Mouse (Mus musculus) embryonic facial prominence, embryonic 13.5 days (tissue): ENCODE measurements at regions not wholly inside any gene's neighbourhood (a gene's known extent, or its start where the extent isn't known, plus 50 kb on each side); places are given as distances from the start of the nearest gene placed in this dataset.
"Not testable (repeated sequence)": the region's sequence is repeated elsewhere in the genome, so short reads cannot be mapped to it uniquely, and the experiment has no call there.

Experiments
- ATAC-seq: fragments of 200-750 bp; cut with Nextera tagmentation; 2 replicates; pipeline ENCODE4 v1.8.0; 2017; ENCODE audit warnings: low read depth; ENCODE audit not compliant: insufficient number of reproducible peaks, insufficient read depth, low FRiP score, low TSS enrichment
- H3K27ac ChIP-seq: fragments of 300-500 bp; sonication (generic); 2 replicates; pipeline ENCODE4 v1.5.1; 2015; ENCODE audit warnings: moderate library complexity, mild to moderate bottlenecking, inconsistent platforms
- H3K27me3 ChIP-seq: fragments of 300-500 bp; sonication (generic); 2 replicates; pipeline ENCODE4 v1.6.1; 2015; ENCODE audit warnings: mild to moderate bottlenecking, inconsistent platforms
- H3K36me3 ChIP-seq: fragments of 300-500 bp; sonication (generic); 2 replicates; pipeline ENCODE4 v1.6.1; 2015; ENCODE audit warnings: mild to moderate bottlenecking, inconsistent platforms
- H3K4me1 ChIP-seq: fragments of 300-500 bp; sonication (generic); 2 replicates; pipeline ENCODE4 v1.6.1; 2015; ENCODE audit warnings: inconsistent platforms
- H3K4me2 ChIP-seq: fragments of 300-500 bp; sonication (generic); 2 replicates; pipeline ENCODE4 v1.6.1; 2015; ENCODE audit warnings: moderate library complexity, mild to moderate bottlenecking, inconsistent platforms
- H3K4me3 ChIP-seq: fragments of 300-500 bp; sonication (generic); 2 replicates; pipeline ENCODE4 v1.5.1; 2015; ENCODE audit warnings: mild to moderate bottlenecking, inconsistent platforms
- H3K9ac ChIP-seq: fragments of 300-500 bp; sonication (generic); 2 replicates; pipeline ENCODE4 v1.6.1; 2015; ENCODE audit warnings: mild to moderate bottlenecking, inconsistent platforms
- H3K9me3 ChIP-seq: fragments of 300-500 bp; sonication (generic); 2 replicates; pipeline ENCODE4 v1.6.1; 2016; ENCODE audit warnings: inconsistent platforms
- WGBS: fragments of 180-500 bp; shearing (Covaris S2); methylation state at CpG from one replicate; pipeline ENCODE4 v1.1.7; 2015; ENCODE audit warnings: mixed read lengths; 5-methylcytosine and 5-hydroxymethylcytosine counted together

DNA sequence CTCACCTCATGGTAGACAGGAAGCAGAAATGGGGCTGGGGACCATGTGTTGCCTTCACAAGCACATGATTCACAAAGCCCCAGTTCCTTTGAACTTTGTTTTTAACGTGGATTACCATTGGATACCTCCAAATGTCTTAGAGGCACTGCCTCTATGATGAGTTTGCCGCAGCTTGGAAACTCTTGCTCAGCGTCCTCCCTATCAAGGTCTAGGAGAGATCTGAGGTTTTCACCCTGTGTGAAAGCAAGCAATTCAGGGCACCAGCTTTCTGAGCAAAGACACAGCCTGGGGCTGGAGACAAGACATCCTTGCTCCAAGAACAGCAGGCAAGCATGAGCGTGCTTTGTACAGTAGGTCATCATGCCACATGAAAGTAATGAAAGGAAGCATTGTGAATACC is 93.6 kb upstream of the Ifngr1 start:
- Histone ChIP-seq H3K27me3 (peaks cover 9% of the 10 kb centered on the region), H3K4me1 (no peaks in the 10 kb centered on the region; the same call in 1 of the 2 replicates), H3K9ac (no peak overlapping the region), H3K36me3 (no peaks in the 10 kb centered on the region), H3K9me3 (no peaks in the 10 kb centered on the region), H3K27ac (no peak overlapping the region), H3K4me2 (no peak overlapping the region), H3K4me3 (no peak overlapping the region)
- no peak for ATAC-seq
- 67% methylated on average over 4 of the region's 4 CpGs for WGBS

DNA sequence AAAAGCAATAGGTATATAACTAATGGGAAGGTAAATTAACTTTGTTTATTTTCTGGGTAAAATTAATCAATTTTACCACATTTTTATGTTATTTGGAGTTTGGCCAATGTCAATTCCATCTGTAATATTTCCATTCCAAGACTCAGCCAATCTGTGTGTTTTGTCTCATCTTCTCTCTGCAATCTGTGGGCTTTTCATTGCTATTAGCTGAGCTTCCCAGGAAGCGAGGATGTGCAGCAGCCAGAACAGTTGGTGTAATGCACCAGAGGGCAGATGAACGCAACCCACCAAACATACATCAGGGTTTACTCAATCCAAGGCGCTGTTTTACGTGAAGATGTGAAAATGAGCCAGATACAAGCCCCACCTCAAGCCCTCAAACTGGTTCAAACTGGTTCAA is 88.9 kb upstream of the Ifngr1 start:
- H3K36me3 ChIP-seq: no peaks in the 10 kb centered on the region
- H3K4me2 ChIP-seq: no peak overlapping the region
- H3K9ac ChIP-seq: no peak overlapping the region
- no peak overlapping the region for H3K27ac ChIP-seq
- no peaks in the 10 kb centered on the region for H3K4me1 ChIP-seq
- no peak overlapping the region for H3K4me3 ChIP-seq
- 88% methylated on average over 4 of the region's 4 CpGs for WGBS
- ATAC-seq: no peak
- peaks cover 2% of the 10 kb centered on the region; the same call in 1 of the 2 replicates for H3K27me3 ChIP-seq
- H3K9me3 ChIP-seq: no peaks in the 10 kb centered on the region

DNA sequence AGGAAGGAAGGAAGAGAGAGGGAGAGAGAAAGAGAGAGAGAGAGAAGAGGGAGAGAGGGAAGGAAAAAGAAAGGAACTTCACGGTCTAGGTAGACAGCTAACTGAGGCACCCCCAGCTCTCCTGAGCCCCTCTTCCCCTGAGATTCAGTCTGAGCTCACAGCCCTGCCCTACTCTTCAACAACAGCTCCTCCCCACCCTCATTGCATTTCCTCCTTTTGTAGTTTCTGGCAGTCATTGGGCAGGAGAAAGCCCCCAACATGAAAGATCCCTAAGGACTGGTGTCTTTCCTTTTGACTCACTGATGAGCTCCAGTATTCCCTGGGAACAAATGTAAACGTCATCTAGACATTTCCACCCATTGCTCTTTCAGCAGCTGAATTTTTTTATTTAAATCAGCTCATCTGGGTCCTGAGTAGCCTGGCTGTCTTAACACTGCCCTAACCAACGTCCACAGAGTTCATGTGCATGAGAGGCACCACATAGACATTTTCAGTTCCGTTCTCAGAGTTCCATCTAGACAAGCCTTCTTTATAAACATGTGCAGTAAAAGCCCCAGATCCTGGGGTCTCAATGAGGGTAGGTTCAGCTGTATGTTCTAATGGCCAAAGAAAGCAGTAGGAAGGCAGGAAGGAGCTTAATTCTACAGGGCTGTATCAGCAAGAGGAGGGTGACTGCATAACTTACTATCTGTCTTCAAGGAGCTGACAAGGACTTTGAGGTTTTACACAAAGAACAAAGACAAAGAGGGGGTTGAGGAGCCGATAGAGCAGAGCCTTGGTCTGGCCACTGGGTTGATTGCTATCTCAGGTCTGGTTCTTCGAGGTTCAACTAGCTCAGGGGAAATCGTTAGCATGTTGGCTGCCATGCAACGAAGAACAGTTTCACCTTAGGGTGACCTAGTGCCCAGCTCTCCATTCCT is 87.6 kb upstream of the Ifngr1 start:
- no peaks in the 10 kb centered on the region for H3K4me1 ChIP-seq
- H3K4me3 ChIP-seq: no peak overlapping the region
- no peaks in the 10 kb centered on the region for H3K9me3 ChIP-seq
- 63% methylated on average over 8 of the region's 8 CpGs for WGBS
- no peak for ATAC-seq
- H3K27me3 ChIP-seq: peaks cover 2% of the 10 kb centered on the region; the same call in 1 of the 2 replicates
- no peak overlapping the region for H3K27ac ChIP-seq
- H3K36me3 ChIP-seq: no peaks in the 10 kb centered on the region
- no peak overlapping the region for H3K4me2 ChIP-seq
- no peak overlapping the region for H3K9ac ChIP-seq

DNA sequence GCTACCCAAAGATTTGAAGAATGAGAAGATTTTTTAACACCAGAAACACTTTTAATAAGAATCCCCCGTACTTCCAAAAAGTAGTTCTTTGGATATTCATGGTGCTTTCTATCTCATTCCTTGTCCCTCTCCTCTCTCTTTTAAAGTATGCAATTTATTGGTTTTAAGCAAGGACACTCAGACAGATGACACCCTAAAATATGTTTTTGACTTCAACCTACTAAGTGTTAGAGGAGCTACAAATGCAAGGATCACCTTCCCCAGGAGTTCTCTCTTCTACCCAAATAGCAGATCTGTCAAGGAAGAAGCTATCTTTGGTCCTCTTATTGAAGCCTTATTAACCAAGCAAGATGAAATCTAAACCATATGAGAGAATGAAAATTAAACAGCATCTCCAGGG is 86.6 kb upstream of the Ifngr1 start:
- ATAC-seq: no peak
- no peak overlapping the region for H3K4me3 ChIP-seq
- no peak overlapping the region for H3K4me2 ChIP-seq
- no peak overlapping the region for H3K27ac ChIP-seq
- no peak overlapping the region for H3K9ac ChIP-seq
- H3K4me1 ChIP-seq: no peaks in the 10 kb centered on the region
- no peaks in the 10 kb centered on the region for H3K9me3 ChIP-seq
- H3K36me3 ChIP-seq: no peaks in the 10 kb centered on the region
- H3K27me3 ChIP-seq: peaks cover 2% of the 10 kb centered on the region; the same call in 1 of the 2 replicates
- WGBS: 97% methylated on average over 1 of the region's 1 CpGs

DNA sequence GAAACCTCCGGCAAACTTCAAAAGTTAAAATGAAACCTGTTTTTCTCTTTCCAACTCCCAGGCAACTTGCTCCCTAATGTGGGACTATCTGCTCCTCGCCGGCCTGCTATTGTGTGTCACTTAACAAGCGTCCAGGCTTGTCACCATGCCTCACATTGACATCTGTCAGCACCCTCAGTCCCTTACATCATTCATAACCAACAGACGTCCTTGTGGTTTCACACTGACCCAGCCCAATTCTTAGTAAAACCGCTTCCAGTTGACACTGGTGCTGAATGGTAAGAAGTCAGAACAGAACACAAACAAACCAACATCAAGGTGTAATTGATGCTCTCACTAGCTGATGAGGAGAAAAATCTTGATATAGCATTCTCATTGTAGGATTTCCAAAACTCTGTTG is 85.8 kb upstream of the Ifngr1 start:
- no peak overlapping the region for H3K4me2 ChIP-seq
- H3K36me3 ChIP-seq: no peaks in the 10 kb centered on the region
- 71% methylated on average over 6 of the region's 6 CpGs for WGBS
- no peaks in the 10 kb centered on the region for H3K4me1 ChIP-seq
- H3K27me3 ChIP-seq: no peaks in the 10 kb centered on the region
- H3K4me3 ChIP-seq: no peak overlapping the region
- no peak overlapping the region for H3K27ac ChIP-seq
- H3K9me3 ChIP-seq: no peaks in the 10 kb centered on the region
- H3K9ac ChIP-seq: no peak overlapping the region
- ATAC-seq: no peak

DNA sequence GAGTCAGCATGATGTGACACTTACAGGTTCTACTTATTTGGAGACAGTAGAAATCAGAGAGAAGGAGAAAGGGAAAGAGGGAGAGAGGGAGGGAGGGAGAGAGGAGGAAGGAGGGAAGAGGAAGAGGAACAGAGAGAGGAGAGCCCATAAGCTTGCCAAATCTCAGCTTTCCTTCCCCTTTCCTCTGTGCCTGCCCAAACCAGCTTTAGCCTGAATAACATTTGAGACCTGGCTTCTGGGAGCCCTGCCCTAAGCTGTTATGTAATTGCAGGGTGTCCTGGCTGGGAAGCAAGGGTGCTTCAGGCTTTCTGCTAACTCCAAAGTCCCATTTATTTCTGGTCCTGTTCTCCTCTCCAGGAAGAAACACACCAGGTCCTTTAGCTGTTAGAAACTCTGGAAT is 85.3 kb upstream of the Ifngr1 start:
- Histone ChIP-seq H3K4me3 (no peak overlapping the region), H3K36me3 (no peaks in the 10 kb centered on the region), H3K9me3 (no peaks in the 10 kb centered on the region), H3K9ac (no peak overlapping the region), H3K4me2 (no peak overlapping the region), H3K4me1 (no peaks in the 10 kb centered on the region), H3K27ac (no peak overlapping the region), H3K27me3 (no peaks in the 10 kb centered on the region)
- ATAC-seq: no peak

DNA sequence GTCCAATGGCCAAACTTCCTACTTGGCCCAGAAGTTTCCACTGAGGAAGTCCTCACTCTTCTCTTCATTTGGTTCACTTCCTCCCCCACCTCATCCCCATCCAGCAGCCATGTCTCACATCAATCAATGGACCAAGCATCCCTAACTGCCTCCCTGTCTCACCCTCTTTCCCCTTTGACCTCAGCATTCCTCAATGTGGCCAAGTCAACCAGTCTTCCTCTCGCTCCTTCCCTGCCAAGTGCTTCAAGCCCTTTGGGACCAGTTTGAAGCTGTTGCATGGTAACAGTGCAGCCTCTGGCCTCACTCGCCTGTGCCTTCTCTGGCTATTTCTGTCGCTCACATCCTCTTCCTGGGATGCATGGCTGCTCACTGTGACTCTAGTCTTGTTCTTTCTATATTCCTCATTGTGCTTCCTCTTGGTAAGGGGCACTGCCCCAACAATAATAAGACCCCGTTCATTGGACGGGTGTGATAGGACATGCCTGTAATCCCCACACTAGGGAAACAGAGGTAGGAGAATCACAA is 83.5 kb upstream of the Ifngr1 start:
- no peaks in the 10 kb centered on the region for H3K36me3 ChIP-seq
- H3K4me2 ChIP-seq: no peak overlapping the region
- H3K9ac ChIP-seq: no peak overlapping the region
- H3K27me3 ChIP-seq: no peaks in the 10 kb centered on the region
- WGBS: 69% methylated on average over 5 of the region's 5 CpGs
- no peaks in the 10 kb centered on the region for H3K4me1 ChIP-seq
- ATAC-seq: no peak
- H3K27ac ChIP-seq: no peak overlapping the region
- H3K9me3 ChIP-seq: no peaks in the 10 kb centered on the region
- H3K4me3 ChIP-seq: no peak overlapping the region

DNA sequence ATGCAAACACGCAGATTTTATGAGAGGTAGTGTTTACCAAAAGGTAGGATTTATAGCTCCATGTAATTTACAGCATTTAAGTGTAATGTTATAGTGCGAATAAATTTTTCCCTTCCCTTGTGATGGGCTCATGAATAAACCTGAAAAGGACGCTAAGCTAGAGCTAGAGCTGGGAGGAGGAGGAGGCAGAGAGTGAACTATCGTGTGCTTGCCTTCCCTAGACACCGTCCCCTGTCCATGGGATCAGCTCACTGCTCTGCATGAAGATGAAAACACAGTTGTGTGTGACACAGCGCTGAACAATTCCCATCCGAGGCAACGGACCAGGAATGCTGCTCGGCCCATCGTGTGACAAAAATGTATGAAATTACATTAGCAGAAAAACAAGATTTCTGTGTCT is 81.7 kb upstream of the Ifngr1 start:
- no peak overlapping the region for H3K4me2 ChIP-seq
- 78% methylated on average over 10 of the region's 10 CpGs for WGBS

DNA sequence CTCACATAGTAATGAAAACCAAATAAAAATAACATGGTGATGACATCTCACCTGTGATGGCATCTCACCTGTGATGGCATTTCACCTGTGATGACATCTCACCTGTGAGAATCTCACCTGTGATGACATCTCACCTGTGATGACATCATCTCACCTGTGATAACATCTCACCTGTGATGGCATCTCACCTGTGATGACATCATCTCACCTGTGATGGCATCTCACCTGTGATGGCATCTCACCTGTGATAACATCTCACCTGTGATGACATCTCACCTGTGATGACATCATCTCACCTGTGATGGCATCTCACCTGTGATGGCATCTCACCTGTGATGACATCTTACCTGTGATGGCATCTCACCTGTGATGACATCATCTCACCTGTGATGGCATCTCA is 77.4 kb upstream of the Ifngr1 start:
- not testable (repeated sequence) for H3K9ac ChIP-seq, H3K27me3 ChIP-seq, ATAC-seq, H3K4me3 ChIP-seq, H3K36me3 ChIP-seq, H3K4me1 ChIP-seq, H3K9me3 ChIP-seq, H3K4me2 ChIP-seq, H3K27ac ChIP-seq

More for the DNA sequence above, 81.7 kb upstream of the Ifngr1 start:
- Histone ChIP-seq H3K9ac (no peak overlapping the region), H3K27ac (no peak overlapping the region), H3K36me3 (no peaks in the 10 kb centered on the region), H3K27me3 (no peaks in the 10 kb centered on the region), H3K4me1 (no peaks in the 10 kb centered on the region), H3K9me3 (no peaks in the 10 kb centered on the region), H3K4me3 (no peak overlapping the region)
- no peak for ATAC-seq

DNA sequence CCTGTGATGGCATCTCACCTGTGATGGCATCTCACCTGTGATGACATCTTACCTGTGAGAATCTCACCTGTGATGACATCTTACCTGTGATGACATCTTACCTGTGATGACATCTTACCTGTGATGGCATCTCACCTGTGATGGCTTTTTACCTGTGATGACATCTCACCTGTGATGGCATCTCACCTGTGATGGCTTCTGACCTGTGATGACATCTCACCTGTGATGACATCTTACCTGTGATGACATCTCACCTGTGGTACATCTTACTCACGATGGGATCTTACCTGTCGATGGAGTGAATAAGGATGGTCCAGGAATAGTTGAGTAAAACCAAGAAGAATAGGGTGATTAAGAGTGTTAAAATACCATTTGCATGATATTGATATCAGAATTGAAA is 76.9 kb upstream of the Ifngr1 start:
- no peaks in the 10 kb centered on the region for H3K9me3 ChIP-seq
- H3K4me1 ChIP-seq: no peaks in the 10 kb centered on the region
- 96% methylated on average over 2 of the region's 2 CpGs for WGBS
- no peak overlapping the region for H3K27ac ChIP-seq
- no peak overlapping the region for H3K4me2 ChIP-seq
- H3K36me3 ChIP-seq: no peaks in the 10 kb centered on the region
- H3K4me3 ChIP-seq: no peak overlapping the region
- H3K27me3 ChIP-seq: no peaks in the 10 kb centered on the region
- no peak for ATAC-seq
- no peak overlapping the region for H3K9ac ChIP-seq

DNA sequence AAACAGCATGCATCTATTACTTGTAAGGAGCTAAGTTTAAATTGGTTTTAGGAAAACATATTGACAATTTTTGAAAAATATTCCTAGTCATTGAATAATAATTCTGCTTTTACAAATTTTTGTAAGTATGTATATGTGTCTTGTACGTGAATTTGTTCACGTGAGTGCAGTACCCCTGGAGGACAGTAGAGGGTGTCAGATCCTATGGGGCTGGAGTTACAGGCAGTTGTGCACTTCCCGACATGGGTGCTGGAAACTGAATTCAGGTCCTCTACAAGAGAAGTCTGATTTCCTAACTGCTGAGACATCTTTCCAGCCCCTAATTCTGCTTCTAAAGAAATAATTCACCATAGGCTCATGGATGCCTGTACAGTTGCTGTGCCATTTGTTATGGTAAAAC is 75.7 kb upstream of the Ifngr1 start:
- Histone ChIP-seq H3K4me2 (no peak overlapping the region), H3K27me3 (no peaks in the 10 kb centered on the region), H3K27ac (no peak overlapping the region), H3K36me3 (no peaks in the 10 kb centered on the region), H3K9me3 (no peaks in the 10 kb centered on the region), H3K4me3 (no peak overlapping the region), H3K4me1 (no peaks in the 10 kb centered on the region), H3K9ac (no peak overlapping the region)
- no peak for ATAC-seq
- WGBS: 97% methylated on average over 3 of the region's 3 CpGs

DNA sequence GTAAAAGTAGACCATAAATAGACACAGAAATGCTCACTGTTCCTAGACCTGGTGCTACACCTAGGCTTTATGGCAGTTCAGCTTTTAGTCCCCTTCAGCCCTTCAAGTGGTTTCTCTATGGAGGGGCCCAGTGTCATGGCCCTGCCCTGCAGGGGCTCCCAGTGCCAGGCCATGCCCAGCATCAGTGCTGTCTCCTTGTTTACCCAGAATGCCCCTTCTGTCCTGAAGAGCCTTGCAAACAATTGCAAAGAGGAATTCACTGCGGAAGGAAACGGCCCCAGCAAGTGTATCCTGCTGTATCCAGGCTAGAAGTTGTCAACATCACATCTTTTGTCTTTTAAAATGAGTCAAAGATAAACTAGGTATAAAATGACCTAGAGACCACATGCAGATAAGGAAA is 74.7 kb upstream of the Ifngr1 start:
- Histone ChIP-seq H3K36me3 (no peaks in the 10 kb centered on the region), H3K4me3 (no peak overlapping the region), H3K4me1 (no peaks in the 10 kb centered on the region), H3K9ac (no peak overlapping the region), H3K27ac (no peak overlapping the region), H3K27me3 (no peaks in the 10 kb centered on the region), H3K9me3 (no peaks in the 10 kb centered on the region), H3K4me2 (no peak overlapping the region)
- 73% methylated on average over 2 of the region's 2 CpGs for WGBS
- ATAC-seq: no peak
